Mouse (Mus musculus): ENCODE data around the gene Ntrk2.

DNA sequence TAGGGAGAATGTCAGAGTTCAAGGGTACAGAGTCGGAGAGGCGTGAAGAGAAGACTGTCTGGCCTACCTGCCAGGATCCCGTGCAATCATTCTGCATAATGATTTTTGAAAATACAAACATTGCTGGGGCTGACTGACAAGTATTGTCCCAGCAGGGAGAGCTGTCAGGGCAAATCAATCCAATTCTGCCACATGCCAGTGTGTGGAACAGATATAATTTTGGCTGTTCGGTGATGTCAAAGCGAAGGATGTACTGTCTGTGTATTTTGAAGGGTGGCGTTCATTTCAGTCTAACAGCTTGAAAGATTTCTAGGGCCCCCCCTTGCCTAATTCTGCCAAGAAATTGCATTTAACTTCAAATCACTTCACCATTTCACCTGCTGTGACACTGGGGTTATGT is 224.2 kb downstream of the Ntrk2 start:
- TF ChIP-seq POLR2A (IDR thresholded peaks at IDR 0.05; ENCODE audit: borderline replicate concordance, extremely low read depth, insufficient read depth, insufficient read length, poor library complexity, severe bottlenecking) = no peak
- TF ChIP-seq CTCF (IDR thresholded peaks at IDR 0.05; ENCODE audit: borderline replicate concordance, extremely low read depth, insufficient read depth, insufficient read length) = no peak
